In the genomic region with DNA sequence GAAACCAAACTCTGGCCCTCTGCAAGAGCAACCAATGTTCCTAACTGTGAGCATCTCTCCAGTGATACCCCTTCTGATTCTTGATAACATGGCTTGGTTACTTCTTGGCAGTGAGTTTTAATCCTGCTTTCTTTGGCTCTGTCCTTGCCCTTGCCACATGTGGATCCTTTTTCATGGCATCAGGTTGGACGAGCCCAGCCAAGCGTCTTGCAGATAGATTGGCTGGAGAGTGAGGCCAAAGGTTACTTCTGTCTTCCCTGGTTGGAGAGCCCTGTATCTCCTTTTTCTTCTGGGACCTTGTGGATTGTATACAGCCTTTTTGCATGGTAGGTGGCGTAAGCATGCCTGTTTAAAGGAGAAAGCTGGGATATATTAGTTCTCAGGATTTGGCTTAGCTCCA, we compare ENCODE assay signal across 27 mouse cellular contexts. TPM values are rescaled to one million over a fixed set of nuclear protein-coding genes. Genes with fewer than 3 reads are reported as not detected.
"Had no signal": no experiment of that assay in that cellular context is flagged by ENCODE, and none has a peak within 500 bp of the region (broad histone marks: within the 10 kb centered on the region; RNA-seq: fewer than 3 reads in every experiment).

No protein-coding gene starts in this region.

- H3K27ac ChIP-seq: heart, adult 2 months; heart, embryonic 13.5 days; heart, embryonic 15.5 days; hindbrain, embryonic 13.5 days; hindbrain, embryonic 15.5 days; hindbrain, postnatal 0 days; layer of hippocampus, adult 2 months; left cerebral cortex, adult 2 months; limb, embryonic 13.5 days; limb, embryonic 15.5 days; liver, embryonic 12.5 days; liver, embryonic 14.5 days had no signal

- H3K4me3 ChIP-seq: heart, adult 2 months; heart, embryonic 13.5 days; heart, embryonic 15.5 days; hindbrain, embryonic 13.5 days; hindbrain, embryonic 15.5 days; layer of hippocampus, adult 2 months; left cerebral cortex, adult 2 months; limb, embryonic 13.5 days; limb, embryonic 15.5 days; liver, embryonic 12.5 days had no signal

- DNase-seq: gastrocnemius, postnatal 10 days; gastrocnemius, postnatal 36 days; heart, adult 2 months; heart, postnatal 14 days; heart, postnatal 36 days; kidney, adult 11 months; kidney, adult 2 months; kidney, postnatal 10 days; kidney, postnatal 25 days; kidney, postnatal 4 days; left cerebral cortex, postnatal 4 days had no signal

- H3K4me1 ChIP-seq: heart, embryonic 13.5 days; heart, embryonic 15.5 days; hindbrain, embryonic 13.5 days; hindbrain, embryonic 15.5 days; limb, embryonic 13.5 days; limb, embryonic 15.5 days; liver, embryonic 12.5 days had no signal

RNA-seq across cellular contexts. Expression of a gene that starts 35.3 kb away (rescaled TPM):
- total RNA-seq: hematopoietic stem cell, adult 5-6 weeks had no signal

RNA-seq across cellular contexts. Expression of a gene that starts 42.6 kb away (rescaled TPM):
- total RNA-seq: hematopoietic stem cell, adult 5-6 weeks; layer of hippocampus, postnatal 25 days; left cerebral cortex, postnatal 4 days had no signal
- polyA plus RNA-seq: heart, embryonic 11.5 days; hindbrain, embryonic 11.5 days; hindbrain, embryonic 13.5 days; hindbrain, embryonic 15.5 days; hindbrain, postnatal 0 days; limb, embryonic 11.5 days had no signal
